Mouse (Mus musculus): ENCODE results near the gene Vwa8. TPM values are rescaled to one million over a fixed set of nuclear protein-coding genes. Genes with fewer than 3 reads are reported as not detected.

Vwa8 gene
- total RNA-seq, 1 experiment from 2014 or later, result 175 TPM

GRCm38 (mm10) chr14:79226056-79226455, 377.2 kb downstream of the Vwa8 start:
- no peak for DNase-seq

GRCm38 (mm10) chr14:79226741-79227140, 377.9 kb downstream of the Vwa8 start:
- DNase-seq, result no peak

- DNase-seq, result no peak
Measured at GRCm38 (mm10) chr14:79227955-79228354, 379.1 kb downstream of the Vwa8 start.

- no peak for DNase-seq
Measured at GRCm38 (mm10) chr14:79231677-79232076, 382.8 kb downstream of the Vwa8 start.

- DNase-seq, result no peak
Measured at GRCm38 (mm10) chr14:79233697-79234096, 384.8 kb downstream of the Vwa8 start.

GRCm38 (mm10) chr14:79234513-79234912, 385.7 kb downstream of the Vwa8 start:
- DNase-seq, result no peak

GRCm38 (mm10) chr14:79235157-79235556, 386.3 kb downstream of the Vwa8 start:
- DNase-seq, result no peak

- DNase-seq, result no peak
Measured at GRCm38 (mm10) chr14:79236261-79236660, 387.4 kb downstream of the Vwa8 start.

GRCm38 (mm10) chr14:79239402-79239801, 390.6 kb downstream of the Vwa8 start:
- DNase-seq, result no peak

GRCm38 (mm10) chr14:79241057-79241570, 392.3 kb downstream of the Vwa8 start:
- DNase-seq, result no peak

- DNase-seq, result no peak
Measured at GRCm38 (mm10) chr14:79241656-79242385, 393.0 kb downstream of the Vwa8 start.

- no peak for DNase-seq
Measured at GRCm38 (mm10) chr14:79242386-79242720, 393.5 kb downstream of the Vwa8 start.

GRCm38 (mm10) chr14:79243038-79243883, 394.4 kb downstream of the Vwa8 start:
- no peak for DNase-seq

- no peak for DNase-seq
Measured at GRCm38 (mm10) chr14:79244571-79244970, 395.7 kb downstream of the Vwa8 start.

GRCm38 (mm10) chr14:79251727-79252285, 403.0 kb downstream of the Vwa8 start:
- DNase-seq, result no peak

Other genes starting within 250 kb of the Vwa8 start
- 11.0 and 12.1 TPM in 2 replicates for gene Dgkh, start 116.3 kb upstream of the Vwa8 start, total RNA-seq (2021)

All from adrenal gland, postnatal 14 days (tissue).